Mouse (Mus musculus) erythroblast, embryonic 14.5 days (primary cell): ENCODE results near the gene Stk10. TPM values are rescaled to one million over a fixed set of nuclear protein-coding genes. Genes with fewer than 3 reads are reported as not detected.
A peak's percentile ranks its signal among the peaks of the same experiment; 100 is the strongest.

ENCODE experiments used
- H3K27me3 ChIP-seq: 2 replicates; pipeline ENCODE4 v1.6.1; 2012; ENCODE audit warnings: inconsistent platforms; ENCODE audit not compliant: control insufficient read depth
- H3K36me3 ChIP-seq: 2 replicates; pipeline ENCODE4 v1.6.1; 2012; ENCODE audit warnings: mild to moderate bottlenecking, inconsistent platforms; ENCODE audit not compliant: control insufficient read depth
- H3K4me1 ChIP-seq: 2 replicates; pipeline ENCODE4 v1.6.1; 2012; ENCODE audit warnings: inconsistent platforms; ENCODE audit not compliant: control insufficient read depth
- H3K4me3 ChIP-seq: replicated peaks from 2 replicates; pipeline ENCODE3; 2012; ENCODE audit warnings: moderate library complexity, mild to moderate bottlenecking, inconsistent platforms
- H3K9me3 ChIP-seq: 2 replicates; pipeline ENCODE4 v1.6.1; 2012; ENCODE audit warnings: low read length, inconsistent platforms, mixed read lengths; ENCODE audit not compliant: control insufficient read depth
- GATA1 ChIP-seq: IDR thresholded peaks from 2 replicates; pipeline ENCODE4 v1.6.1; 2012; ENCODE audit warnings: low read length, inconsistent platforms, mixed read lengths
- TAL1 ChIP-seq: IDR thresholded peaks from 3 replicates; pipeline ENCODE4 v1.6.1; 2012; ENCODE audit warnings: low read length, inconsistent platforms, mixed read lengths
- polyA plus RNA-seq: library from polyadenylated mRNA; stranded (reverse); fragments of >175 nt; gene quantifications from 2 replicates; pipeline ENCODE4 v1.2.3, GENCODE M21; 2012

The Stk10 gene
- polyA plus RNA-seq, 1 experiment = 3.8 TPM

DNA sequence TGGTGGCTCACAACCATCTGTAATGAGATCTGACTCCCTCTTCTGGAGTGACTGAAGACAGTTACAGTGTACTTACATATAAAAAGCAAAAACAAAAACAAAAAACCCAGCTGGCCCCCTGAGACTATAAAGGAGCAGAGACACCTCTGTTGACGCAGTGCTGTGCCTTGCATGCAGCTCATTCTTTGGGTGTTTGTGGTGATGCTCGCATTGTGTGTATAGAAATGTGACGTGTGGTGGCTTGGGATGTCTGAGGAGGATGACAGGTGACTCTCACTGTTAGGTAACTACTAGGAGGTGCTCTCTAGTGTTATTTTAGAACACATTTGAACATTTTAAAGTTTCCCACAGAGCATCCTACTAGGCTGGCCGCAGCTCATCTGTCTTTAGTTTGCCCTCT is 2.5 kb downstream of the Stk10 start:
- TF ChIP-seq GATA1 (no peak), TAL1 (no peak)
- Histone ChIP-seq H3K4me1 (peaks cover 91% of the 10 kb centered on the region), H3K27me3 (peaks cover 9% of the 10 kb centered on the region; the same call in 1 of the 2 replicates), H3K4me3 (no peak overlapping the region), H3K9me3 (no peaks in the 10 kb centered on the region), H3K36me3 (peaks cover 54% of the 10 kb centered on the region)

DNA sequence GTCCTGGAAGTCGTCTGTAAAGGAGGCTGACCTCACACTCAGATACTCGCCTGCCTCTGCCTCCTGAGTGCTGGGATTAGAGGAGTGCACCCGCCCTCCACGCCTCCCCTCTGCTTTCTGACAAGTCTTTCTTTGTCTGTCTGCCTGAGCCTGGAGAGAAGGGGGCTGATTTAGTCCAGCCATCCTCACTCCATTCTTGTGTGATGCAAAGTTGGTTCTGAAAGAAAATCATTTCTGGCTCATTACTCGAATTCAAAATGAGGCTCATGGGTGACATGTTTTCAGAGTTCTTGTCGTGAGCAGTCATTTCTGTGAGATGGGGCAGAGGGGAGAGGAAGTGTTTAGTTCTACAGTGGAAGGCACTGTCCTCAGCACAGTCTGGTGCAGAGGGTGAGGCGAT is 3.8 kb downstream of the Stk10 start:
- no peak for TF ChIP-seq TAL1
- no peak for TF ChIP-seq GATA1
- Histone ChIP-seq H3K4me1 (peaks cover 93% of the 10 kb centered on the region), H3K4me3 (no peak overlapping the region), H3K36me3 (peaks cover 64% of the 10 kb centered on the region), H3K9me3 (no peaks in the 10 kb centered on the region), H3K27me3 (peaks cover 5% of the 10 kb centered on the region; the same call in 1 of the 2 replicates)

DNA sequence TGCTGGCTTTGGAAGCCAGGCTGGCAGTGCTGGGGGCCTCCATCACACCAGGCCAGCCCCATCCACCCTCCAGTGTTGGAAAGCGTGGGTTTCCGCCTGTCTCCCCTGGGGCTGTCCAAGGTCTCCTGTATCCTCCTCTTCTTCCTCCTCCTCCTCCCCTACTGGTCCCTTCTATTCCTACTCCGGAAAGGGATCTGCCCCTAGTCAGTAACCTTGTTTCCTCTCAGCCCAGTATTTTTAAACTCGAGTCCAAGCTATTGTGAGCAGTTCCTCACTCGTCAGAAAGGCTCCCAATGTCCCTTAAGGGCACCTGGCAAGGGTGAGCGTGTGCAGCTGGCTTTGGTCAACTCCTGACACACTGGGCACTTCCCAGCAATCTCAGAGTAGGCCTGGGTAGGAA is 5.3 kb downstream of the Stk10 start:
- peak overlapping the region; percentile 22 for H3K4me3 ChIP-seq
- no peaks in the 10 kb centered on the region for H3K9me3 ChIP-seq
- peaks cover 68% of the 10 kb centered on the region for H3K36me3 ChIP-seq
- no peak for TF ChIP-seq TAL1
- no peak for TF ChIP-seq GATA1
- H3K4me1 ChIP-seq = peaks cover 97% of the 10 kb centered on the region
- no peaks in the 10 kb centered on the region for H3K27me3 ChIP-seq

DNA sequence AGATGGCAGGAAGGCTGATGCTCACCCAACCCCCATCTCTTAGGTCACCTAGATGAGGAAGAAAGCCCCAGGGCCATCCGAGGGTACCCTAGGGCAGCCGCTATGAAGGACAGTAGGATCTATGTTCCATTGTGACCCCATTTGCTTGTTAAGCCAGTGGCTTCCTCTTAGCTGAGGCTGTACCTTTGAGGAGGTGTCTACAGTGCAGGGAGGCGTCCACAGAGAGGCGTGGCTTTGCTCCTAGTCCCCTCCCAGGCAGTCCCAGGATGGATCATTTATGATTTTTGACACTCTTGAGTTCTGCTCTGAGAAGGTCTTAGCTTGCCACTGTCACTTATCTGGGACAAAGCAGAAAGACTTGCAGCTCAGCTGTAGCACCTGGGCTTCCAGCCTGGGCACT is 5.7 kb downstream of the Stk10 start:
- Histone ChIP-seq H3K4me1 (peaks cover 97% of the 10 kb centered on the region), H3K27me3 (no peaks in the 10 kb centered on the region), H3K4me3 (peak overlapping the region; percentile 22), H3K36me3 (peaks cover 70% of the 10 kb centered on the region), H3K9me3 (no peaks in the 10 kb centered on the region)
- TF ChIP-seq TAL1 (no peak), GATA1 (no peak)

DNA sequence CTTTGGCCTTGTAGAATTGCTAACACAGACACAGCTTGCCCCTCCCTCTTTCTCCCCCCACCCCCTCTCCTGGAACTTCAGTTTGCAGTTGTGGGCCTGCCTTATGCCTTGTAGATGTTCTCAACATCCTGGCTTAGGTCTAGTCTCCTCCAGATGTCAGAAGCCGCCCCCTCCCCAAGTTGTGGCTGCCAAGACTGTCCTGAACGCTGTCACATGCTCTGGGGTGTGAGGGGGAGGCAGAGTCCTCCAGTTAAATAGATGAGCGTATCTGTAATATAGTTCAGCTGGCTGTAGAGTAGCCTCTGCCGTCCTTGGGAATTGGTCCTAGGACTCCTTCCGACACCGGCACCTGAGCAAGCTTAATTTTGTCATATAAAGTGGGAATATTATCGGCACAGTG is 6.6 kb downstream of the Stk10 start:
- H3K9me3 ChIP-seq = no peaks in the 10 kb centered on the region
- TF ChIP-seq GATA1 (no peak), TAL1 (no peak)
- H3K4me3 ChIP-seq = no peak overlapping the region
- H3K27me3 ChIP-seq = no peaks in the 10 kb centered on the region
- peaks cover 77% of the 10 kb centered on the region for H3K36me3 ChIP-seq
- peaks cover 97% of the 10 kb centered on the region for H3K4me1 ChIP-seq

DNA sequence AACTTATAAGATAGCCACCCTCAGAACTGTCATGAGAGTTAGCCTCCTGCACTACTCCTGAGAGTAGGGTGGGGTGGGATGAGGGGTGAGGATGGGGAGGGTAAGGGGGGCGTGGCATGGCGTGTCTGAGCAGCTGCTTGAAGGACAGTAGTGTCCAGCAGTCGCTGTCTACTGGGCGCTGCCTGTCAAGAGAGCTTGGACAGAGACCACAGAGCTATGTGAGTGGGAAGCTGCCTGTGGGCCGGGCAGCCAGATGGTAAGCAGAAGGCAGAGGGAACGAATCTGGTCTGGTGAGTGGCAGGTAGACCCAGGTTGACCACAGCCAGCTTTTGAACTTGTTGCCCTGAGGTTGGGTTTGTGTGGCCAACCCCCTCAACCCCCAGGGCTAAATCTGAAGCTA is 7.4 kb downstream of the Stk10 start:
- no peak overlapping the region for H3K4me3 ChIP-seq
- H3K27me3 ChIP-seq = no peaks in the 10 kb centered on the region
- H3K4me1 ChIP-seq = peaks cover 96% of the 10 kb centered on the region
- no peaks in the 10 kb centered on the region for H3K9me3 ChIP-seq
- no peak for TF ChIP-seq GATA1
- no peak for TF ChIP-seq TAL1
- H3K36me3 ChIP-seq = peaks cover 77% of the 10 kb centered on the region

DNA sequence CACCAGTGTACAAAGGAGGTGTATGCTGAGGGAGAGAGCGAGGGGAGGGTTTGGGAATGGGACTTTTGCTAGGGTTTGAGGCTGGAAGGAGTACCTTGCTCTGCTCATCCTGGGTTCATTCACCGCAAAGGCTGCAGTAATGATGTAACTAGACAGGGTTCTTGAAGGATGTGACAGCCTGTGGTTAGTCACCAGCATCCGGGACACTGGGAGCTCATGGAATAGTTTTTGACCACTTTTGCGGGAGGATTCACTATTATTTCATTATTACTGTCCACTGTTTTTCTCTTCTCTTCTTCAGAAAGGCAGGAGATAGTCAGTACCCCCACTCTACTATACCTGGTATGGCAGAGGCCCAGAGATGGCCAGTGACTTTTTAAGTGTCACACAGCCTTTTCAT is 9.1 kb downstream of the Stk10 start:
- TF ChIP-seq TAL1 (no peak), GATA1 (no peak)
- H3K4me3 ChIP-seq = peak overlapping the region; percentile 61
- no peaks in the 10 kb centered on the region for H3K27me3 ChIP-seq
- H3K36me3 ChIP-seq = peaks cover 76% of the 10 kb centered on the region
- H3K4me1 ChIP-seq = peaks cover 91% of the 10 kb centered on the region
- H3K9me3 ChIP-seq = no peaks in the 10 kb centered on the region

DNA sequence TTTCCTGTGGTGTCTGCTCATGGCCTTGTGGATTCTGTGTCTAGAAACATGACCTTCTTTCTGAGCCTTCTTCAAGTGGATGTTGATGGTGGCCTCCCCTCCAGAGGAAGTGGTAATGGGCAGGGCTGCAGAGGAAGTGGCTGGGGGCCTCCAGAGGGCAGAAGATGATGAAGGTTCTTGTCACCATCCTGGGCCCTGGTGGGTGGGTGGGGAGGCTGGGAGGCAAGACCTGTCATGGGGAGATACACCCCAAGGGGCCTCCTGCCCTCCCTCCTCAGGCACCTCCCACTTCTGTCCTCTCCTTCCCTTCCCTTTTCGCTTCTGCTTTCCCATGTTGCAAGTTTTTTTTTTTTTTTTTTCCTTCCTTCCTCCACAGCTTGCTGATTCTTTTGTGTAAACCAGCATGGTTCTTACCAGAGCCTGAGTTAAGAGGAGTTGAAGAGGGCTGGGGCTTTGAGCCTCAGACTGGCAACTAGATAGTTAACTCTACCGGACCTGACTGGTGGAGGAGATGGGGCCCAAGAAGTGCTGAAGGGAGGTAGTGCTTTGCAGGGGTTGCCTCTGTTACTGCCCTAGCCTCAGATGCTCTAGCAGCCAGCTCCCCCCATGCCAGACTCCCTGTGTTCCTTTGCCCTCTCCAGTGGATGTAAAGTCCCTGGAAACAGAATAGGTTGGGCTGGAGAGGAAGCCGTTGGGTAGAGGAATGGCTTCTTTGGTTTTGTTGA is 9.7 kb downstream of the Stk10 start:
- TF ChIP-seq GATA1 (no peak), TAL1 (peak; percentile 44; the same call in 2 of the 3 replicates)
- Histone ChIP-seq H3K27me3 (no peaks in the 10 kb centered on the region), H3K4me3 (peak overlapping the region; percentile 61), H3K9me3 (no peaks in the 10 kb centered on the region), H3K36me3 (peaks cover 79% of the 10 kb centered on the region), H3K4me1 (peaks cover 93% of the 10 kb centered on the region)

DNA sequence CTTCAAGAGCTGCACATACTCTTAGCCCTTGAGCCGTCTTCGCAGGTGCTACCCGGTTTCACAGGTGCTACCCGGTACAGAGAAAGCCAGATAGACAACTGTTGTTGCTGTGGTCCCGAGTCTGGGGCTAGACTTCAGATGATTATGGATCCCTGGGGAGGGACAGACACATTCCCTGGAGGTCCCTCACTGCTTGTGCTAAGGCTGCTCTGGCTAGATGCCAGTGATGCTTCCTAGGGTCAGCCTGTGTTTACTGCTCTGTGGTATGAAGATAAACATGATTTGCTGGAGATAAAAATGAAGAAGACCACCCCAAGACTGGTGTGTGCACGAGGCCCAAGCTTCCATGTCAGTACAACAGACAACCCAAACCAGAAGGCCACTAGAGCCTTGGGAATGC is 10.9 kb downstream of the Stk10 start:
- no peak for TF ChIP-seq TAL1
- no peak for TF ChIP-seq GATA1
- Histone ChIP-seq H3K4me1 (peaks cover 86% of the 10 kb centered on the region), H3K36me3 (peaks cover 78% of the 10 kb centered on the region), H3K27me3 (no peaks in the 10 kb centered on the region), H3K9me3 (no peaks in the 10 kb centered on the region), H3K4me3 (peak overlapping the region; percentile 47)

DNA sequence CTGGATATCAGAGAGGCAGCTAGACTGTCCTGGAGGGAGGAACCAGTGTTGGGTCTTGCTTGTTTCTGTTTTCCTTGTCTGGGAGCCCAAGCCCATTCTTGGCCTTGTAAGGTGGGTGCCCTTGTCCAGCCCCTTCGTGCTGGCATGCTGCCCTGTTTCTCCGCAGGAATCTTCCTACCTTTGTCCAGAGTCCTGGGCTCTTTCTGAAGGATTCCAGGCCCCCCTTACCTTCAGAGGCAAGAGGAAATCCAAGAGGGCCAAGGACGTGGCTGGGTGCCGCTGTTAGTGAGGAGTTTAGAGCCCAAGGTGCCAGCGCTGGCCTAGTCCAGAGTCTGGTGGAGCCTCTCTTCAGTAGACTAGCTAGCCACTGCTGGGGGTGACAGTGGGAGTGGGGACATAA is 11.4 kb downstream of the Stk10 start:
- Histone ChIP-seq H3K4me3 (peak overlapping the region; percentile 47), H3K4me1 (peaks cover 82% of the 10 kb centered on the region), H3K27me3 (no peaks in the 10 kb centered on the region), H3K36me3 (peaks cover 78% of the 10 kb centered on the region), H3K9me3 (no peaks in the 10 kb centered on the region)
- TF ChIP-seq TAL1 (no peak), GATA1 (no peak)
